Mouse (Mus musculus): ENCODE measurements around the gene Rnf123. TPM values are rescaled to one million over a fixed set of nuclear protein-coding genes. Genes with fewer than 3 reads are reported as not detected.
"Not testable (repeated sequence)": the region's sequence is repeated elsewhere in the genome, so short reads cannot be mapped to it uniquely, and the experiment has no call there.

Rnf123 gene
- polyA plus RNA-seq, 1 experiment from 2014 or later: 54.7 TPM

- no peak for ATAC-seq (replicated peaks)
- Histone ChIP-seq H3K36me3 (replicated peaks) (peaks cover 27% of the 10 kb centered on the region), H3K27ac (peak overlapping the region; percentile 56), H3K9me3 (no peaks in the 10 kb centered on the region), H3K4me1 (peaks cover 29% of the 10 kb centered on the region), H3K4me2 (peak overlapping the region; percentile 95), H3K27me3 (replicated peaks) (no peaks in the 10 kb centered on the region), H3K4me3 (peak overlapping the region; percentile 54), H3K9ac (peak overlapping the region; percentile 38)
- WGBS: 56% methylated on average over 17 of the region's 17 CpGs
Measured at GRCm38 (mm10) chr9:108047601-108048565, 35.3 kb downstream of the Rnf123 start.

- no peak overlapping the region for H3K4me3 ChIP-seq
- ATAC-seq (replicated peaks): no peak
- H3K9ac ChIP-seq: no peak overlapping the region
- H3K4me1 ChIP-seq: peaks cover 22% of the 10 kb centered on the region
- no peak overlapping the region for H3K27ac ChIP-seq
- H3K9me3 ChIP-seq: no peaks in the 10 kb centered on the region
- 91% methylated on average over 4 of the region's 4 CpGs for WGBS
- peaks cover 34% of the 10 kb centered on the region for H3K36me3 ChIP-seq (replicated peaks)
- H3K4me2 ChIP-seq: no peak overlapping the region
- no peaks in the 10 kb centered on the region for H3K27me3 ChIP-seq (replicated peaks)
Measured at GRCm38 (mm10) chr9:108046582-108046981, 36.6 kb downstream of the Rnf123 start.

GRCm38 (mm10) chr9:108044751-108045492 lies 38.2 kb downstream of the Rnf123 start:
- no peaks in the 10 kb centered on the region for H3K27me3 ChIP-seq (replicated peaks)
- H3K36me3 ChIP-seq (replicated peaks): peaks cover 41% of the 10 kb centered on the region
- no peak for ATAC-seq (replicated peaks)
- H3K9ac ChIP-seq: no peak overlapping the region
- peaks cover 15% of the 10 kb centered on the region for H3K4me1 ChIP-seq
- no peaks in the 10 kb centered on the region for H3K9me3 ChIP-seq
- whole genome bisulfite sequencing: 96% methylated on average over 8 of the region's 8 CpGs
- H3K4me2 ChIP-seq: no peak overlapping the region
- H3K27ac ChIP-seq: no peak overlapping the region
- no peak overlapping the region for H3K4me3 ChIP-seq

GRCm38 (mm10) chr9:108035331-108036156 lies 47.6 kb downstream of the Rnf123 start:
- H3K9ac ChIP-seq: no peak overlapping the region
- ATAC-seq (replicated peaks): no peak
- H3K27ac ChIP-seq: no peak overlapping the region
- no peak overlapping the region for H3K4me3 ChIP-seq
- H3K36me3 ChIP-seq (replicated peaks): peaks cover 16% of the 10 kb centered on the region; the same call in 1 of the 2 replicates
- no peaks in the 10 kb centered on the region for H3K27me3 ChIP-seq (replicated peaks)
- H3K4me2 ChIP-seq: no peak overlapping the region
- H3K4me1 ChIP-seq: no peaks in the 10 kb centered on the region
- no peaks in the 10 kb centered on the region for H3K9me3 ChIP-seq
- WGBS: 98% methylated on average over 2 of the region's 2 CpGs

GRCm38 (mm10) chr9:108032126-108032525 lies 51.0 kb downstream of the Rnf123 start:
- H3K9ac ChIP-seq: no peak overlapping the region
- H3K27ac ChIP-seq: no peak overlapping the region
- no peaks in the 10 kb centered on the region for H3K4me1 ChIP-seq
- H3K4me3 ChIP-seq: no peak overlapping the region
- peaks cover 25% of the 10 kb centered on the region for H3K36me3 ChIP-seq (replicated peaks)
- ATAC-seq (replicated peaks): no peak
- H3K27me3 ChIP-seq (replicated peaks): no peaks in the 10 kb centered on the region
- no peaks in the 10 kb centered on the region for H3K9me3 ChIP-seq
- no peak overlapping the region for H3K4me2 ChIP-seq
- WGBS: 88% methylated on average over 5 of the region's 5 CpGs

- H3K36me3 ChIP-seq (replicated peaks): peaks cover 15% of the 10 kb centered on the region
- H3K4me1 ChIP-seq: no peaks in the 10 kb centered on the region
- no peaks in the 10 kb centered on the region for H3K9me3 ChIP-seq
- WGBS: 96% methylated on average over 3 of the region's 3 CpGs
- no peak overlapping the region for H3K4me3 ChIP-seq
- H3K27me3 ChIP-seq (replicated peaks): no peaks in the 10 kb centered on the region
- no peak overlapping the region for H3K9ac ChIP-seq
- no peak for ATAC-seq (replicated peaks)
- H3K4me2 ChIP-seq: no peak overlapping the region
- no peak overlapping the region for H3K27ac ChIP-seq
Measured at GRCm38 (mm10) chr9:108027867-108028266, 55.3 kb downstream of the Rnf123 start.

GRCm38 (mm10) chr9:108026584-108026983 lies 56.6 kb downstream of the Rnf123 start:
- no peaks in the 10 kb centered on the region for H3K9me3 ChIP-seq
- no peak overlapping the region for H3K4me2 ChIP-seq
- no peaks in the 10 kb centered on the region for H3K27me3 ChIP-seq (replicated peaks)
- WGBS: 95% methylated on average over 3 of the region's 3 CpGs
- no peak overlapping the region for H3K27ac ChIP-seq
- no peak for ATAC-seq (replicated peaks)
- peaks cover 13% of the 10 kb centered on the region for H3K36me3 ChIP-seq (replicated peaks)
- no peak overlapping the region for H3K9ac ChIP-seq
- no peaks in the 10 kb centered on the region for H3K4me1 ChIP-seq
- H3K4me3 ChIP-seq: no peak overlapping the region

GRCm38 (mm10) chr9:108023216-108023615 lies 59.9 kb downstream of the Rnf123 start:
- 94% methylated on average over 3 of the region's 3 CpGs for WGBS
- H3K9ac ChIP-seq: no peak overlapping the region
- H3K27me3 ChIP-seq (replicated peaks): no peaks in the 10 kb centered on the region
- peaks cover 13% of the 10 kb centered on the region for H3K36me3 ChIP-seq (replicated peaks)
- no peak overlapping the region for H3K4me3 ChIP-seq
- H3K9me3 ChIP-seq: no peaks in the 10 kb centered on the region
- no peak overlapping the region for H3K27ac ChIP-seq
- ATAC-seq (replicated peaks): no peak
- 0 out of 2 replicates have a peak, but pooled peaks cover 3% of the 10 kb centered on the region for H3K4me1 ChIP-seq
- H3K4me2 ChIP-seq: no peak overlapping the region

- Histone ChIP-seq H3K4me3 (no peak overlapping the region), H3K27ac (no peak overlapping the region), H3K4me2 (no peak overlapping the region), H3K36me3 (replicated peaks) (no peaks in the 10 kb centered on the region), H3K27me3 (replicated peaks) (no peaks in the 10 kb centered on the region), H3K9me3 (no peaks in the 10 kb centered on the region), H3K9ac (no peak overlapping the region), H3K4me1 (0 out of 2 replicates have a peak, but pooled peaks cover 3% of the 10 kb centered on the region)
- ATAC-seq (replicated peaks): no peak
- 100% methylated on average over 1 of the region's 1 CpGs for WGBS
Measured at GRCm38 (mm10) chr9:108020741-108021140, 62.4 kb downstream of the Rnf123 start.

- H3K4me2 ChIP-seq: no peak overlapping the region
- 73% methylated on average over 3 of the region's 3 CpGs for WGBS
- no peak for ATAC-seq (replicated peaks)
Measured at GRCm38 (mm10) chr9:108017127-108017526, 66.0 kb downstream of the Rnf123 start.

GRCm38 (mm10) chr9:108013577-108013976 lies 69.6 kb downstream of the Rnf123 start:
- WGBS: 100% methylated on average over 2 of the region's 2 CpGs
- H3K4me3 ChIP-seq; H3K27me3 ChIP-seq (replicated peaks); H3K36me3 ChIP-seq (replicated peaks); H3K9me3 ChIP-seq; H3K4me2 ChIP-seq; H3K9ac ChIP-seq; H3K4me1 ChIP-seq; H3K27ac ChIP-seq; ATAC-seq (replicated peaks): not testable (repeated sequence)

More at GRCm38 (mm10) chr9:108017127-108017526, 66.0 kb downstream of the Rnf123 start:
- Histone ChIP-seq H3K27ac (no peak overlapping the region), H3K4me3 (no peak overlapping the region), H3K9me3 (no peaks in the 10 kb centered on the region), H3K36me3 (replicated peaks) (no peaks in the 10 kb centered on the region), H3K9ac (no peak overlapping the region), H3K4me1 (0 out of 2 replicates have a peak, but pooled peaks cover 3% of the 10 kb centered on the region), H3K27me3 (replicated peaks) (no peaks in the 10 kb centered on the region)

GRCm38 (mm10) chr9:108010385-108010784 lies 72.8 kb downstream of the Rnf123 start:
- no peaks in the 10 kb centered on the region for H3K27me3 ChIP-seq (replicated peaks)
- no peak for ATAC-seq (replicated peaks)
- no peak overlapping the region for H3K4me2 ChIP-seq
- no peak overlapping the region for H3K4me3 ChIP-seq
- no peak overlapping the region for H3K9ac ChIP-seq
- no peaks in the 10 kb centered on the region for H3K9me3 ChIP-seq
- H3K4me1 ChIP-seq: peaks cover 14% of the 10 kb centered on the region
- H3K36me3 ChIP-seq (replicated peaks): no peaks in the 10 kb centered on the region
- H3K27ac ChIP-seq: no peak overlapping the region
